Mouse (Mus musculus) forelimb bud, embryonic 11.5 days (tissue): ENCODE data around the gene Lrfn3.

Experiments used
- DNase-seq: peaks from one replicate; pipeline ENCODE4 v3.0.0-alpha.2; 2012; ENCODE audit warnings: low read depth, low spot score

Lrfn3 gene

GRCm38 (mm10) chr7:30346635-30347379 is 15.8 kb downstream of the Lrfn3 start:
- DNase-seq, result peak; percentile 81

- no peak for DNase-seq
Measured at GRCm38 (mm10) chr7:30339432-30340109, 23.0 kb downstream of the Lrfn3 start.

- peak; percentile 90 for DNase-seq
Measured at GRCm38 (mm10) chr7:30336384-30336783, 26.2 kb downstream of the Lrfn3 start.

GRCm38 (mm10) chr7:30335688-30336087 is 26.9 kb downstream of the Lrfn3 start:
- DNase-seq, result no peak

GRCm38 (mm10) chr7:30334563-30334962 is 28.0 kb downstream of the Lrfn3 start:
- DNase-seq, result no peak

GRCm38 (mm10) chr7:30333436-30333835 is 29.1 kb downstream of the Lrfn3 start:
- DNase-seq, result no peak

- no peak for DNase-seq
Measured at GRCm38 (mm10) chr7:30332622-30333259, 29.8 kb downstream of the Lrfn3 start.

- peak; percentile 93 for DNase-seq
Measured at GRCm38 (mm10) chr7:30331887-30332286, 30.7 kb downstream of the Lrfn3 start.

GRCm38 (mm10) chr7:30328379-30328778 is 34.2 kb downstream of the Lrfn3 start:
- no peak for DNase-seq

GRCm38 (mm10) chr7:30327140-30327539 is 35.4 kb downstream of the Lrfn3 start:
- no peak for DNase-seq

- no peak for DNase-seq
Measured at GRCm38 (mm10) chr7:30326427-30326826, 36.1 kb downstream of the Lrfn3 start.

- DNase-seq, result peak; percentile 61
Measured at GRCm38 (mm10) chr7:30325364-30325763, 37.2 kb downstream of the Lrfn3 start.

- no peak for DNase-seq
Measured at GRCm38 (mm10) chr7:30324300-30324944, 38.1 kb downstream of the Lrfn3 start.

- DNase-seq, result no peak
Measured at GRCm38 (mm10) chr7:30323795-30324194, 38.8 kb downstream of the Lrfn3 start, which contains the start of gene Sdhaf1. Gene Sdhaf1, minus strand, starts transcription at chr7:30323895.

- no peak for DNase-seq
Measured at GRCm38 (mm10) chr7:30322865-30323264, 39.7 kb downstream of the Lrfn3 start.

GRCm38 (mm10) chr7:30322285-30322667 is 40.3 kb downstream of the Lrfn3 start:
- DNase-seq, result peak; percentile 97

GRCm38 (mm10) chr7:30321539-30322284 is 40.9 kb downstream of the Lrfn3 start, which contains the start of gene E130208F15Rik:
Gene E130208F15Rik, plus strand, starts transcription at chr7:30321740.
- DNase-seq, result peak; percentile 35

- no peak for DNase-seq
Measured at GRCm38 (mm10) chr7:30320946-30321345, 41.6 kb downstream of the Lrfn3 start.

- DNase-seq, result no peak
Measured at GRCm38 (mm10) chr7:30318142-30318541, 44.4 kb downstream of the Lrfn3 start.

- no peak for DNase-seq
Measured at GRCm38 (mm10) chr7:30315559-30316529, 46.7 kb downstream of the Lrfn3 start.
